Mouse (Mus musculus) MEL (cell line): ENCODE data around the gene Hspb1. TPM values are rescaled to one million over a fixed set of nuclear protein-coding genes. Genes with fewer than 3 reads are reported as not detected.

Experiments used
- DNase-seq: peaks from one replicate; pipeline ENCODE4 v3.0.0; 2011; ENCODE audit warnings: low read depth, low spot score
- H3K27ac ChIP-seq: 2 replicates; pipeline ENCODE4 v1.5.1; 2012; ENCODE audit warnings: low read depth, mild to moderate bottlenecking, control low read depth, low read length, moderate library complexity; ENCODE audit not compliant: control insufficient read depth
- H3K27me3 ChIP-seq, 2 experiments: fragments of 150-350 bp in 1 of 2; sonication (generic) in 1 of 2; 2 replicates each; pipeline ENCODE4 v1.6.1; 2012; ENCODE audit warnings: low read length in 2 of 2, mild to moderate bottlenecking in 2 of 2, improper control_type of control experiment in 1 of 2, moderate library complexity in 1 of 2; ENCODE audit not compliant: insufficient read depth in 2 of 2, control insufficient read depth in 1 of 2
- H3K36me3 ChIP-seq, 2 experiments: 2 replicates each; pipeline ENCODE4 v1.6.1; 2012 to 2014; ENCODE audit warnings: low read length in 2 of 2, improper control_type of control experiment in 1 of 2, inconsistent platforms in 1 of 2, mild to moderate bottlenecking in 1 of 2; ENCODE audit not compliant: insufficient read depth in 2 of 2, control insufficient read depth in 1 of 2
- H3K4me1 ChIP-seq, 2 experiments: fragments of 150-350 bp in 1 of 2; sonication (generic) in 1 of 2; 2 replicates each; pipeline ENCODE4 v1.6.1; 2012; ENCODE audit warnings: low read length in 2 of 2, improper control_type of control experiment in 1 of 2, mild to moderate bottlenecking in 1 of 2; ENCODE audit not compliant: insufficient read depth in 2 of 2, control insufficient read depth in 1 of 2
- H3K4me3 ChIP-seq, 2 experiments: fragments of 150-350 bp in 1 of 2; sonication (generic) in 1 of 2; 2 replicates each; pipeline ENCODE4 v1.5.1; 2012; ENCODE audit warnings: low read depth in 2 of 2, low read length in 2 of 2, mild to moderate bottlenecking in 2 of 2, moderate library complexity in 2 of 2, control low read depth in 1 of 2, improper control_type of control experiment in 1 of 2; ENCODE audit not compliant: control insufficient read depth in 1 of 2, insufficient read depth in 1 of 2
- H3K79me2 ChIP-seq: 2 replicates; pipeline ENCODE4 v1.6.1; 2012; ENCODE audit warnings: mild to moderate bottlenecking, low read length, moderate library complexity; ENCODE audit not compliant: control insufficient read depth, poor library complexity, insufficient read depth
- H3K9ac ChIP-seq: 2 replicates; pipeline ENCODE4 v1.6.1; 2012; ENCODE audit warnings: low read depth, mild to moderate bottlenecking, control low read depth, low read length, moderate library complexity; ENCODE audit not compliant: control insufficient read depth, poor library complexity, severe bottlenecking
- H3K9me3 ChIP-seq: fragments of 150-350 bp; sonication (generic); replicated peaks from 2 replicates; pipeline ENCODE4 v1.6.1; 2012; ENCODE audit warnings: mild to moderate bottlenecking, low read length, improper control_type of control experiment, moderate library complexity; ENCODE audit not compliant: insufficient read depth
- BHLHE40 ChIP-seq: IDR thresholded peaks from 2 replicates; pipeline ENCODE4 v1.6.1; 2012; ENCODE audit warnings: low read depth, mild to moderate bottlenecking, inconsistent platforms, low read length, improper control_type of control experiment, borderline replicate concordance
- CHD2 ChIP-seq: IDR thresholded peaks from 2 replicates; pipeline ENCODE4 v1.6.1; 2011; ENCODE audit warnings: low read length, improper control_type of control experiment
- CTCF ChIP-seq, 3 experiments: IDR thresholded peaks in 2 of 3; conservative IDR thresholded peaks in 1 of 3; 2 replicates each; pipeline ENCODE4 v1.5.1; 2011 to 2012; ENCODE audit warnings: low read length in 3 of 3, low read depth in 2 of 3, mild to moderate bottlenecking in 2 of 3, improper control_type of control experiment in 1 of 3, inconsistent platforms in 1 of 3, mixed read lengths in 1 of 3, moderate library complexity in 1 of 3; ENCODE audit not compliant: control insufficient read depth in 1 of 3, insufficient read depth in 1 of 3, poor library complexity in 1 of 3, severe bottlenecking in 1 of 3
- ELF1 ChIP-seq: IDR thresholded peaks from 2 replicates; pipeline ENCODE4 v1.6.1; 2014; ENCODE audit warnings: low read depth, mild to moderate bottlenecking, inconsistent platforms, low read length, improper control_type of control experiment, moderate library complexity
- ETS1 ChIP-seq: IDR thresholded peaks from 2 replicates; pipeline ENCODE4 v1.6.1; 2012; ENCODE audit warnings: low read depth, mild to moderate bottlenecking, inconsistent platforms, low read length, improper control_type of control experiment, moderate library complexity
- GABPA ChIP-seq: IDR thresholded peaks from 2 replicates; pipeline ENCODE4 v1.6.1; 2012; ENCODE audit warnings: low read depth, mild to moderate bottlenecking, inconsistent platforms, low read length, improper control_type of control experiment, moderate library complexity
- JUND ChIP-seq: IDR thresholded peaks from 2 replicates; pipeline ENCODE4 v1.6.1; 2011; ENCODE audit warnings: low read depth, mild to moderate bottlenecking, improper control_type of control experiment, low read length
- MAFK ChIP-seq: IDR thresholded peaks from 2 replicates; pipeline ENCODE4 v1.6.1; 2011; ENCODE audit warnings: low read depth, mild to moderate bottlenecking, low read length, improper control_type of control experiment, borderline replicate concordance
- MAZ ChIP-seq: IDR thresholded peaks from 2 replicates; pipeline ENCODE4 v1.6.1; 2012; ENCODE audit warnings: low read depth, mild to moderate bottlenecking, inconsistent platforms, low read length, improper control_type of control experiment
- MEF2A ChIP-seq: IDR thresholded peaks from 2 replicates; pipeline ENCODE4 v1.6.1; 2014; ENCODE audit warnings: low read depth, mild to moderate bottlenecking, inconsistent platforms, low read length, improper control_type of control experiment; ENCODE audit not compliant: poor library complexity, insufficient replicate concordance, severe bottlenecking; ENCODE audit errors: extremely low read depth
- MYB ChIP-seq: IDR thresholded peaks from 2 replicates; pipeline ENCODE4 v1.6.1; 2011; ENCODE audit warnings: mild to moderate bottlenecking, low read depth, low read length, improper control_type of control experiment
- MYC ChIP-seq: IDR thresholded peaks from 2 replicates; pipeline ENCODE4 v1.6.1; 2011; ENCODE audit warnings: low read depth, mild to moderate bottlenecking, low read length, improper control_type of control experiment, moderate library complexity
- POLR2AphosphoS2 ChIP-seq: IDR thresholded peaks from 2 replicates; pipeline ENCODE4 v1.6.1; 2011; ENCODE audit warnings: low read length, improper control_type of control experiment
- TAL1 ChIP-seq: IDR thresholded peaks from 2 replicates; pipeline ENCODE4 v1.6.1; 2012; ENCODE audit warnings: mild to moderate bottlenecking, inconsistent platforms, low read length, moderate library complexity, mixed read lengths
- TBP ChIP-seq: IDR thresholded peaks from 2 replicates; pipeline ENCODE4 v1.8.0; 2011; ENCODE audit warnings: low read depth, low read length, improper control_type of control experiment
- USF1 ChIP-seq: IDR thresholded peaks from 2 replicates; pipeline ENCODE4 v1.6.1; 2014; ENCODE audit warnings: low read depth, mild to moderate bottlenecking, inconsistent platforms, low read length, improper control_type of control experiment, moderate library complexity
- USF2 ChIP-seq, 2 experiments: IDR thresholded peaks; 2 replicates each; pipeline ENCODE4 v1.6.1; 2011 to 2012; ENCODE audit warnings: improper control_type of control experiment in 2 of 2, low read length in 2 of 2, borderline replicate concordance in 1 of 2, inconsistent platforms in 1 of 2, low read depth in 1 of 2, mild to moderate bottlenecking in 1 of 2; ENCODE audit not compliant: insufficient read depth in 1 of 2
- ZC3H11A ChIP-seq: IDR thresholded peaks from 2 replicates; pipeline ENCODE4 v1.6.1; 2012; ENCODE audit warnings: low read depth, mild to moderate bottlenecking, inconsistent platforms, low read length, improper control_type of control experiment
- ZKSCAN1 ChIP-seq: IDR thresholded peaks from 2 replicates; pipeline ENCODE4 v1.6.1; 2012; ENCODE audit warnings: low read depth, mild to moderate bottlenecking, inconsistent platforms, low read length, improper control_type of control experiment, moderate library complexity
- polyA plus RNA-seq, 2 experiments: library from polyadenylated mRNA; stranded (reverse) in 1 of 2; unstranded in 1 of 2; fragments of >175 nt in 1 of 2; fragments of >200 nt in 1 of 2; gene quantifications; 2 replicates each; pipeline versions ENCODE4 v1.2.1 to v1.2.4; 2012; ENCODE audit warnings: low replicate concordance in 2 of 2, low read depth in 1 of 2; ENCODE audit not compliant: insufficient read length in 2 of 2, insufficient read depth in 1 of 2, missing spikeins in 1 of 2
- total RNA-seq: library from RNA; depleted of rRNA; stranded (reverse); fragments of 300-350 nt; gene quantifications from 2 replicates; pipeline ENCODE4 v1.2.3, GENCODE M21; 2012

Hspb1 gene
- total and polyA plus RNA-seq, 3 experiments: not detected

- H3K4me3 ChIP-seq: no peak overlapping the region
- H3K27me3 ChIP-seq: no peaks in the 10 kb centered on the region
- TF ChIP-seq JUND (no peak), MAZ (no peak), ZKSCAN1 (no peak), ZC3H11A (no peak), TAL1 (no peak), TBP (no peak), CTCF (IDR thresholded peaks at IDR 0.05 in 2 of 3, conservative IDR thresholded peaks at IDR 0.05 in 1 of 3; ENCODE audit: control insufficient read depth in 1 of 3, insufficient read depth in 1 of 3, low read depth in 2 of 3, low read length in 3 of 3, poor library complexity in 1 of 3, severe bottlenecking in 1 of 3) (no peak), USF2 (IDR thresholded peaks at IDR 0.05; ENCODE audit: borderline replicate concordance in 1 of 2, insufficient read depth in 1 of 2, low read depth in 1 of 2, low read length in 2 of 2) (no peak), MEF2A (no peak), ELF1 (no peak), BHLHE40 (no peak), MYB (no peak), GABPA (no peak), USF1 (no peak), MAFK (no peak), MYC (no peak), CHD2 (no peak), ETS1 (no peak)
- TF ChIP-seq, all 39 proteins: peak for 0
- H3K79me2 ChIP-seq: peaks cover 85% of the 10 kb centered on the region
- DNase-seq: no peak
- no peaks in the 10 kb centered on the region for H3K9me3 ChIP-seq
- H3K27ac ChIP-seq: no peak overlapping the region
- peaks cover 1 to 26% of the 10 kb centered on the region in 2 experiments; a peak in 3 of 4 replicates for H3K4me1 ChIP-seq
- H3K9ac ChIP-seq: no peak overlapping the region
- peaks cover 31 to 40% of the 10 kb centered on the region in 2 experiments for H3K36me3 ChIP-seq
These were observed 42.1 kb downstream of the Hspb1 start for GRCm38 (mm10) chr5:135929685-135930424.

- Histone ChIP-seq H3K9me3 (no peaks in the 10 kb centered on the region), H3K4me1 (peaks cover 4 to 34% of the 10 kb centered on the region in 2 experiments), H3K36me3 (peaks cover 27 to 46% of the 10 kb centered on the region in 2 experiments), H3K9ac (peak overlapping the region; percentile 30), H3K27ac (peak overlapping the region; percentile 19; the same call in 1 of the 2 replicates), H3K79me2 (peaks cover 72% of the 10 kb centered on the region), H3K27me3 (no peaks in the 10 kb centered on the region), H3K4me3 (peak overlapping the region in 1 of 2 experiments; percentile 15; a peak in 2 of 4 replicates)
- DNase-seq: no peak
- TF ChIP-seq POLR2AphosphoS2: 0 out of 2 replicates have a peak, but pooled peaks have one; percentile 19
- TF ChIP-seq MAFK: no peak
These were observed 43.8 kb downstream of the Hspb1 start for GRCm38 (mm10) chr5:135931526-135931925.
